Mouse (Mus musculus): ENCODE results near the gene Gm10974. TPM values are rescaled to one million over a fixed set of nuclear protein-coding genes. Genes with fewer than 3 reads are reported as not detected.

Gene Gm10974
- polyA plus RNA-seq (2015; fragmentation: Nextera tagmentation; extraction: Ambion mirVana), result not detected in 2 replicates

- DNase-seq (ENCODE audit: low spot score), result no peak
Measured at GRCm38 (mm10) chr7:66365904-66366303, at the start of gene Gm10974. Gene Gm10974 (plus strand): TSS chr7:66365905.

- no peak for DNase-seq (ENCODE audit: low spot score)
Measured at GRCm38 (mm10) chr7:66318147-66318546, 47.6 kb upstream of the Gm10974 start.

- DNase-seq (ENCODE audit: low spot score), result no peak
Measured at GRCm38 (mm10) chr7:66320996-66321395, 44.7 kb upstream of the Gm10974 start.

- DNase-seq (ENCODE audit: low spot score), result no peak
Measured at GRCm38 (mm10) chr7:66323252-66324015, 42.3 kb upstream of the Gm10974 start.

- no peak for DNase-seq (ENCODE audit: low spot score)
Measured at GRCm38 (mm10) chr7:66325419-66326053, 40.2 kb upstream of the Gm10974 start.

- DNase-seq (ENCODE audit: low spot score), result no peak
Measured at GRCm38 (mm10) chr7:66327516-66327915, 38.2 kb upstream of the Gm10974 start.

- no peak for DNase-seq (ENCODE audit: low spot score)
Measured at GRCm38 (mm10) chr7:66330610-66331009, 35.1 kb upstream of the Gm10974 start.

- no peak for DNase-seq (ENCODE audit: low spot score)
Measured at GRCm38 (mm10) chr7:66332340-66332739, 33.4 kb upstream of the Gm10974 start.

- no peak for DNase-seq (ENCODE audit: low spot score)
Measured at GRCm38 (mm10) chr7:66333906-66334500, 31.7 kb upstream of the Gm10974 start.

- DNase-seq (ENCODE audit: low spot score), result no peak
Measured at GRCm38 (mm10) chr7:66336955-66337354, 28.8 kb upstream of the Gm10974 start.

- DNase-seq (ENCODE audit: low spot score), result no peak
Measured at GRCm38 (mm10) chr7:66339625-66340024, 26.1 kb upstream of the Gm10974 start.

- DNase-seq (ENCODE audit: low spot score), result no peak
Measured at GRCm38 (mm10) chr7:66340044-66340443, 25.7 kb upstream of the Gm10974 start.

GRCm38 (mm10) chr7:66342323-66342722, 23.4 kb upstream of the Gm10974 start:
- peak; percentile 47 for DNase-seq (ENCODE audit: low spot score)

- no peak for DNase-seq (ENCODE audit: low spot score)
Measured at GRCm38 (mm10) chr7:66342831-66343230, 22.9 kb upstream of the Gm10974 start.

- DNase-seq (ENCODE audit: low spot score), result no peak
Measured at GRCm38 (mm10) chr7:66343307-66343706, 22.4 kb upstream of the Gm10974 start.

- DNase-seq (ENCODE audit: low spot score), result no peak
Measured at GRCm38 (mm10) chr7:66346959-66347663, 18.6 kb upstream of the Gm10974 start.

- no peak for DNase-seq (ENCODE audit: low spot score)
Measured at GRCm38 (mm10) chr7:66348588-66348987, 17.1 kb upstream of the Gm10974 start.

- no peak for DNase-seq (ENCODE audit: low spot score)
Measured at GRCm38 (mm10) chr7:66349670-66350069, 16.0 kb upstream of the Gm10974 start.

- no peak for DNase-seq (ENCODE audit: low spot score)
Measured at GRCm38 (mm10) chr7:66351074-66351473, 14.6 kb upstream of the Gm10974 start.

- DNase-seq (ENCODE audit: low spot score), result no peak
Measured at GRCm38 (mm10) chr7:66354911-66355310, 10.8 kb upstream of the Gm10974 start.

GRCm38 (mm10) chr7:66355791-66356522, 9.7 kb upstream of the Gm10974 start:
- DNase-seq (ENCODE audit: low spot score), result no peak
